Mouse (Mus musculus): ENCODE data around the gene Gpatch1.

GRCm38 (mm10) chr7:35232796-35233455 lies 85.3 kb downstream of the Gpatch1 start:
- TF ChIP-seq POLR2A (IDR thresholded peaks at IDR 0.05; ENCODE audit: low read depth, low read length) (no peak), CTCF (conservative IDR thresholded peaks at IDR 0.05; ENCODE audit: insufficient read depth, insufficient read length, low read depth, low read length) (no peak)

Measured in kidney, adult 2 months (tissue).